Mouse (Mus musculus) monocyte, adult 2 months (primary cell): ENCODE data around the gene Fxyd6.
A peak's percentile ranks its signal among the peaks of the same experiment; 100 is the strongest.

ENCODE experiments used
- DNase-seq, 2 experiments: peaks; one replicate each; pipeline ENCODE4 v3.0.0; 2022; ENCODE audit warnings: low spot score in 2 of 2, low read depth in 1 of 2

Gene Fxyd6

GRCm38 (mm10) chr9:45410614-45411013 lies 40.6 kb downstream of the Fxyd6 start:
- DNase-seq: no peak

GRCm38 (mm10) chr9:45411111-45411510 lies 41.1 kb downstream of the Fxyd6 start:
- DNase-seq: no peak

- no peak for DNase-seq
These were observed 41.8 kb downstream of the Fxyd6 start for GRCm38 (mm10) chr9:45411803-45412202.

- DNase-seq: peak; percentile 57 to 80
These were observed 42.3 kb downstream of the Fxyd6 start for GRCm38 (mm10) chr9:45412287-45412686.

- no peak for DNase-seq
These were observed 42.9 kb downstream of the Fxyd6 start for GRCm38 (mm10) chr9:45412700-45413477.

- DNase-seq: peak in 1 of 2 experiments; percentile 33
These were observed 43.6 kb downstream of the Fxyd6 start for GRCm38 (mm10) chr9:45413478-45414140.

GRCm38 (mm10) chr9:45415912-45416311 lies 45.9 kb downstream of the Fxyd6 start:
- DNase-seq: no peak

GRCm38 (mm10) chr9:45417245-45417644 lies 47.3 kb downstream of the Fxyd6 start:
- peak in 1 of 2 experiments; percentile 45 for DNase-seq

GRCm38 (mm10) chr9:45418252-45418651 lies 48.3 kb downstream of the Fxyd6 start:
- no peak for DNase-seq

GRCm38 (mm10) chr9:45421209-45421608 lies 51.2 kb downstream of the Fxyd6 start:
- no peak for DNase-seq

- no peak for DNase-seq
These were observed 52.8 kb downstream of the Fxyd6 start for GRCm38 (mm10) chr9:45422761-45423298.

GRCm38 (mm10) chr9:45426456-45426855 lies 56.5 kb downstream of the Fxyd6 start, which contains the start of gene Dscaml1:
TSS of gene Dscaml1 (plus strand) at chr9:45426628.
- DNase-seq: no peak

- DNase-seq: no peak
These were observed 59.4 kb downstream of the Fxyd6 start for GRCm38 (mm10) chr9:45429392-45429791.

- DNase-seq: no peak
These were observed 60.1 kb downstream of the Fxyd6 start for GRCm38 (mm10) chr9:45429951-45430697.

- no peak for DNase-seq
These were observed 60.6 kb downstream of the Fxyd6 start for GRCm38 (mm10) chr9:45430698-45430959.

- no peak for DNase-seq
These were observed 61.2 kb downstream of the Fxyd6 start for GRCm38 (mm10) chr9:45431150-45431549.

GRCm38 (mm10) chr9:45432639-45433038 lies 62.7 kb downstream of the Fxyd6 start:
- DNase-seq: no peak

- no peak for DNase-seq
These were observed 63.1 kb downstream of the Fxyd6 start for GRCm38 (mm10) chr9:45433119-45433518.

GRCm38 (mm10) chr9:45434171-45434570 lies 64.2 kb downstream of the Fxyd6 start:
- no peak for DNase-seq

GRCm38 (mm10) chr9:45439025-45439424 lies 69.0 kb downstream of the Fxyd6 start:
- no peak for DNase-seq

GRCm38 (mm10) chr9:45440083-45440784 lies 70.2 kb downstream of the Fxyd6 start:
- no peak for DNase-seq
